Mouse (Mus musculus): ENCODE measurements around the gene Hivep2. TPM values are rescaled to one million over a fixed set of nuclear protein-coding genes. Genes with fewer than 3 reads are reported as not detected.
A peak's percentile ranks its signal among the peaks of the same experiment; 100 is the strongest.

Hivep2 gene
- total RNA-seq, 2 experiments from 2014 or later, result 25.7 to 28.4 TPM

DNA sequence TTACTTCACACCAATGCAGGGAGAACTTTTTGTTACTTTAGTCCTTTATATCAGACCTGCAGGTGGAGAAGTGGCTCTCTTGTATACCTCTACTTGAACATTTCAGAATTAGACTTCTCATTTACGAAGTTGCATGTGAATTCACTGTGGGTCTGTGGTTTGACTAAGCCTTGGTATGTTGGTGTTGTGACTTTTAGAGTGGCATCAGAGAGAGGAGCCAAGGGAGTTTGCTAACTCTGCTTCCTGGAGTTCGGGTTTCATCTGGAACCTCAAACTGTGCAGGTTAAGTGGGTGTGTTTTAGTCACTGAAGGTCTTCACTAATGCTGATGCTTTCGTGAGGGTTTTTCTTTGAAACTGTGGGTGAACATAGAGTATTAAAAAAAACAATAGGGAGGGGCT lies 4.4 kb downstream of the Hivep2 start:
- intact Hi-C loops (cut with DNase I), result no loop called here
- DNase-seq, result no peak

- intact Hi-C loops (cut with DNase I), result no loop called here
- no peak for DNase-seq
Measured at GRCm38 (mm10) chr10:13971268-13971667, 5.4 kb downstream of the Hivep2 start.

DNA sequence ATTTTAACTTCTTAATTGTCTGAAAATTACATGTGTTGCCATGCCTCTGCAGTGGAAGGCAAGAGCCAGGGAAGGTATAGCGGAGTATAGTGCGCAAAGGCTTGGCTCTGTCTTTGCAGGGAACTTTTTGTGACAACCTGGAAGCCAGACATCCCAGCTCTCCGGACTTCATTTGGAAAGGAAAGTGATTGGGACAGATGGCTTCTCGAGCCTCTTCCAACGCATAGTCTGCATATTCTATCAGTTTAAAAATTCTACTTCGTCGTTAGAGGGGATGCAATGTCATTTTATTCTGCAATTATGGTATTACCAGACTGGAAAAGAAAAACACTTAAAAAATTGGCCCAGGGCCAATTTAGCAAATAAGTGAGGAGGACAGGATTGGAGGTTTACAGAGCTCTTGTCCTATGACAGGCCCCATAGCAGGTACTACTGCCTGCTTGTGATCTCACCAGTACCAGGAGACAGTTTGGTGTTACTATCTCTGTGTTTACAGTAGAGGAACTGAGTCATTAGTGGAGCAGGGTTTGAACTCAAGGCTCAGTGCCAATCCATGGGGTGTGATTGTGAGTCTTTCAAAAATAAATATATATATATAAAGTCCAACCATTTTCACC lies 7.8 kb downstream of the Hivep2 start:
- peak in 1 of 2 experiments; percentile 31 for DNase-seq
- intact Hi-C loops (cut with DNase I), result no loop called here

DNA sequence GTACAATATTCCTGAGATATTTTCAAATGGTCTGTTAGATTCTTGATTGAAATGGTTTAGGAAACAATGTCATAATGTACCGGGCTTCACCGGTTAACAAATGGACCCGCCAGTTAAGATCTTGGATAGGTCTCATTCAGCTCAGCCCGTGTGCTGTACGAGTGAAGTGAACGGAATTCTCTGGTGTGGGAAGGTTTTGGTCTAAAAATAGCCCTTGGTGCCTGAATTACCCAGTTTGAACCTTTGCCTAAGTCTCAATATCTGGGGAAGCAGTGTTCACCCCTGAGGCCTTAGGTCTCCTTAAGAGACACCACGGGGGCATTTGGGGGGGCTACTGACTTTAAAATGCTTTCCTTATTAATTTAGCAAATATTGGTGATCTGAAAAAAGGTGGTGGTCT lies 8.6 kb downstream of the Hivep2 start:
- intact Hi-C loops (cut with DNase I), result no loop called here

DNA sequence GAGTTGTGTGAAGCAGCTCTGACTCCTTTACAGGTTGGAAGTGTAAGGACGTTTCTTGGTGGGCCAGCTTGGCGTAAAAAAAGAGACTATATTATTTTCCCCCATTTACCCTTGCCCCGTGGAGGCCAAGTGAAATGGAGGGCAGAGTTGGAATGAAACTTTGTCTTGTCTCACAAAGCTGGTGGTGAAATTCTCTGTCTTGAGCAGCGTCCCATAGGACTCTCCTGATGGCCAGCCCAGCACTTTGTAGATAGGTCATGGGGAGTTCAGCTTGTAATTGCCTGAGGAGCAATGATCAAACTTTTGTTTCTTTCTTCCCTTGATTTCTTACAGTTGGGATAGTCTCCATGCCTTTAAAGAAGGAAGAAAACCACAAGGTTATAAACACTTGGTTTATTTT lies 10.0 kb downstream of the Hivep2 start:
- DNase-seq, result no peak
- intact Hi-C loops (cut with DNase I), result no loop called here

More for the DNA sequence above, 8.6 kb downstream of the Hivep2 start:
- peak in 1 of 2 experiments; percentile 33 for DNase-seq

DNA sequence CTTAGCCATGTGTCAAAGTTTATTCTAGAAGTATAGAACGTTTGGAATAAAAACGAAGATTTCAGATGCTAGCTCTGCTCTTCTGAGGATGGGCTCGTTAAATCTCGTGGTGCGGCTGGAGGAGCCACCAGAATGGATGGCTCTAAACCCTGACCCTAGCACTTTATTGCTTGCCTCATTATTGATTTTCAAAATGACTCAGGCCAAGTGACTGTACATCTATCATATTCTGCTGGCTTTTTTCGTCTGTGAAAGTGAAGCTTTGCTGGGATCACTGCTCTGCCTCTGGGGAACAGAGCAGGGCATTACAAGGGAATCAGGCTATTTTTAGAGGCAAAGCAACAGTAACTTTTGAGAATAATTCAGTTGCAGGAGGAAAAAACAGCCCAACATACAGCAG lies 10.4 kb downstream of the Hivep2 start:
- intact Hi-C loops (cut with DNase I), result no loop called here
- DNase-seq, result no peak

GRCm38 (mm10) chr10:13982271-13982670 lies 16.4 kb downstream of the Hivep2 start:
- intact Hi-C loops (cut with DNase I), result loop anchor here (5.0 kb wide), 1 partner anchor 65 kb away; no protein-coding TSS in a partner anchor

GRCm38 (mm10) chr10:13982769-13983381 lies 17.0 kb downstream of the Hivep2 start:
- intact Hi-C loops (cut with DNase I), result loop anchor here (5.0 kb wide), 1 partner anchor 64 kb away; no protein-coding TSS in a partner anchor
- peak; percentile 83 to 85 for DNase-seq

More at GRCm38 (mm10) chr10:13982271-13982670, 16.4 kb downstream of the Hivep2 start:
- DNase-seq, result no peak

GRCm38 (mm10) chr10:13983631-13984030 lies 17.8 kb downstream of the Hivep2 start:
- DNase-seq, result peak; percentile 48 to 54
- intact Hi-C loops (cut with DNase I), result loop anchor here (5.0 kb wide), 1 partner anchor 64 kb away; no protein-coding TSS in a partner anchor

DNA sequence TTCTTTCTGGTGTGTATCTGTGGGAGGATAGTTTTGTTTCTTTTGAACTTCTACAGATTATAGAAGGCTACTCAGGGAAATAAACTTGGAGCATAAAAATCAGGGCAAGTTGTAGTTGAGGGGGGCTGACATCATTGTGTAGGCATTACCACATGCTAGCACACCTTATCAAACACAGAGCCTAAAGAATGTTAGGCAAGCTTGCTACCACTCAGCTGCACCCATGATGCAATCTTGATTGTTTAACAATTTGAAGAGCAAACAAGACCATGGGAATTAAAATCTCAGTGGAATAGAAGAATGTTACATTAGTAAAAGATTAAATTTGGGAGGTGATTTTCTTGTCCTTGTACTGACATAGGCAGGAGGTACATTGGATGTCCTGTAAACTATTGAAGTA lies 18.4 kb downstream of the Hivep2 start:
- DNase-seq, result no peak
- intact Hi-C loops (cut with DNase I), result loop anchor here (5.0 kb wide), 1 partner anchor 63 kb away; no protein-coding TSS in a partner anchor

DNA sequence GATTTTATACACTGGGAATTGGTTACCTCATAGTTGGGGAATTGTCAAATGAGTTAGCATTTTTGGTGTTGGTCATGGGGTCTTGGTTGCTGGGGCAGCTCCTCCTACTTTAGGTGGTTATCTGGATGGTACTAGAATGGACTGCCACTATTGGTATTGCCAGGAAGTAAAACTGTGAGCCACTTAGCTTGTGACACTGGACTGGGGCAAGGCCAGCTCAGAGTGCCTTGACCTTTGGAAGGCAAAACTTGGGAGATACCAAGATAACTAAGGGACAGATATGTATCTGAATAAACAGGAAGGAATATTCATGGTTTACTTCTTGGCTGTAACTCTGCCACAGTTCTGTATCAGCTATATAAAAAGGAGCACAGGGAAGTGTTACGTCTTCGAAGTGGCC lies 20.7 kb downstream of the Hivep2 start:
- DNase-seq, result no peak
- intact Hi-C loops (cut with DNase I), result no loop called here

DNA sequence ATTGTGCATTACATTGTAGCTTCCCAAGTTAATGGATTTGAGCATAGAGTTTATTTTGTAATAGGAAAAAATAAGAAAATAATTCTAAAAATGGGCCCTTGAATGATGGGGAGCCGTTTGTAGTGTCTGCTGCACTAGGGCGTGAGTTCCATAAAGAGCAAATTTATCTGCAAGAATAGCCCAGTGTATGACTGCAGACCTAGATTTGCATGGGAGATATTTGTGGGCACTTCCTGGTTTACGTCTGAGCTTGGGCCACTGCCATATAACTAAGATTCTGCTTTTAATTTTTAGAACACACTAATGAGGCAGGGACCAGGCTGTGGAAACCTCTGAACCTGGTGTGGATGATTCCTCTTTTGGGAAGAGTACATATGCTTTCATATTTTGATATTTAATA lies 21.5 kb downstream of the Hivep2 start:
- intact Hi-C loops (cut with DNase I), result no loop called here
- no peak for DNase-seq

GRCm38 (mm10) chr10:13988280-13988679 lies 22.4 kb downstream of the Hivep2 start:
- DNase-seq, result no peak
- intact Hi-C loops (cut with DNase I), result no loop called here

GRCm38 (mm10) chr10:13988757-13989156 lies 22.9 kb downstream of the Hivep2 start:
- no peak for DNase-seq
- intact Hi-C loops (cut with DNase I), result no loop called here

DNA sequence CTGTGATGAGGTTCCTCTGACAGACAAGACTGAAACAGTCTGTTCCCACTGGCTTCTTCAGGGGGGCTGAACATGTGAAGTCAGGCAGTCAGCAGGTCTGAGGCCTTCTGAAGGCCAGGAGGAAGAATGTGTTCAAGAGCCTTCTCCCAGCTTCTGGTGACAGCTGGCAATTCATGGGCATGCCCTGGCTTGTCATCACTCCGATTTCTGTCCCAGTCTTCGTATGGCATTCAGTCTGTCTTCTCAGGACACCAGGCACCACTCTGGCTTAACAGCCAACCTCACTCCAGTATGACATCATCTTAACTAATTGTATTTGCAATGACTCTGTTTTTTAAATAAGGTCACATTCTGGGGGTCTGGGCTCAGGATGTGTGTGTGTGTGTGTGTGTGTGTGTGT lies 25.0 kb downstream of the Hivep2 start:
- intact Hi-C loops (cut with DNase I), result no loop called here
- DNase-seq, result peak; percentile 46 to 51

- no peak for DNase-seq
- intact Hi-C loops (cut with DNase I), result no loop called here
Measured at GRCm38 (mm10) chr10:13993411-13993810, 27.5 kb downstream of the Hivep2 start.

DNA sequence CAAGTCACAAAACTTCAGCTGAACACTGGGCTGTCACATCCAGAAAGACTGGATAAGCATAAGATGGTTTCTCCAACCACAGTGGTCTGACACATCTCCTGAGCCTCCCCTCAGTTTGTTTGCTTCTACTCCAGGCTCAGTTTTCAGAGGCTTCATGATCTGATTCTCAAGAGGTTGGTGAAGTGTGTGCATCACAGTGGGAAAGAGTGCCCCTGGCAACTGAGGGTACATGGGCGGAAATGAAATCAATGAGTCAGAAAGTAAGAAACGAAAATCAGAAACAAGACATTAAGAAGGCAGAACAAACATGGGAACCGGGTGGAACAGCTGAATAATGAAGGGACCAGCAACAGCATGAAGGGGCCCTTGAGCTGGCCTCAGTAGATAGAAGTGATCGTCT lies 31.5 kb downstream of the Hivep2 start:
- intact Hi-C loops (cut with DNase I), result no loop called here
- DNase-seq, result no peak

DNA sequence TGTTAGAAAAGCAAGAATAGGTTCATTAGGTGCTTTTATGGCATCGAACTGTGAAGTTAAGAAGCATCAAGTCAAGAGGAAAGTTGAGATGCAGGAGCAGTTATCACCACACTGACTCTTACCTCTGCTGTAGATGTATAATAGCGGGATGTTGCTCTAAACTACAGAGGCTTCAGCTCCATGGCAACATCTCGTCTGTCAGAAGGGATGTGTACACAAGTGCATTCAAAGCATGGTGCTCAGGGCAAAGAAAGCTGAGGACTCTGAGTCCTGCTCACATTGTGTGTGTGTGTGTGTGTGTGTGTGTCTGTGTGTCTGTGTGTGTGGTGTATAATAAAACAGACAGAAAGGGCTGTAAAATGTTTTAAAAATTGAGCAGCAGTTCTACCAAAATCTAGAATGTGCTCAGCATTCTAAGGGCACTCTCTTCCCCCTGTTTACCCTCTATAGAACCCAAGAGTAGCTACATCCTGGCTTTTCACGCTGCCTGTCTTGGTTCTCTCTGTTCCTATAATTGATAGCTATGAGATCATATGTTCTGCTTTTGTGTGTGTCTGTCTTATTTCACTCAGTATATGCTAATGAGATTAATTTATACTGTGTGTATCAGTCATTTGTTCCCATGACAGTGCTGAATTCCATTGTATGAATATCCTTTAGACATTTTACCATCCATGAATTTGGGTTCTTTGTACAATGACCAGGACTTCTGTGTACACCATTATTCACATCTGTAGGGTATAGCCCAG lies 39.1 kb downstream of the Hivep2 start:
- intact Hi-C loops (cut with DNase I), result no loop called here
- DNase-seq, result no peak

DNA sequence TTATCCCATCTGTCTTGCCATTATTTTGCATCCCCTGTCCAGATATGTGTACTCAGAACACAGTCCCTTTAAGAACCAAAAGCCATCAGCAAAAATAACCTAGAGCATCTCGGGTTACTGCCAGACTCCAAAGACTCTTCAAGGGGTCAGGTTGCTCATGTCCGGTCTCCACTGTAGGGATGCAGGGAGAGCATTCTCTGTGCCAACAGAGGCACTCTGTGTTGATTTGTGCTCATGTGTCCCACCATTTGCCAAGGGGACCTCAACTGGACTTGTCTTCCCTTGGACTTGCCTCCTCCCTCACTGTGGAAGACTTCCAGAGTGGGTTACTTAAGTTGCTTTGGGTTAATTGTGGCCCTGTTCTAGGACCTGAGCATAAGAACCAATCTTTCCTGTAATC lies 43.8 kb downstream of the Hivep2 start:
- intact Hi-C loops (cut with DNase I), result no loop called here
- DNase-seq, result no peak

DNA sequence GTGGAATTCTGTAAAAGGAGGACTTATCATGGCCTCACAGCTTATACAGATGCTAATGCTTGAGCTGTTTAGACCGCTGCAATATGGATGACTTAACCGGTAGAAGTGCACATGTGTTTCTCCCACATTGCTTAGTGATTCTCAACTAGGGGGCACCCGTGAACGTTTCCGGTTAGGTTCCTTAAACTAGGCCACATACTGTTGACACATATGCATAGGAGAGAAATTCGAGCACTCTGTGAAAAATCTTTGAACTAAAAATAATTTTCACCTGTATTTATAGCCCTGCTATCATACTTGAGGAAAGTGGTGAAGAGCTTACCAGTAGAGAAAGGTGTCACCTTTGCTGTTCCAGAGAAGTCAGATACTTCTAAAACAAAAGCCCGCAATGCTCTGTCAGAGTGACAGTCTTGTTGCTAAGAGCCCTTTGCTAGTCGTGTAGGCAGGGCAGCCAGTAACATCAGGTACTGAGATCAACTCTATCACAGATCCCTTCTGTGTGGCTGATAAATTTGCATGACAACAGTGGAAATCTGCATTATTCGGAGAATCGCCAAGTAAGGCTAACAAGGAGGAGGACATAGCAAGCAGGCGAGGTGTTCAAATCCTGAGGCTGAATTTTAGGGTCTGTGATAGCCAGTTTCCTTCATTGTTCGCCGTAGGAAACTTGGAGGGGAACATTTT lies 50.6 kb downstream of the Hivep2 start:
- intact Hi-C loops (cut with DNase I), result loop anchor here (2.0 to 5.0 kb wide), 3 partner anchors 41 to 71 kb away; partner anchors contain the start of gene Hivep2
- no peak for DNase-seq

GRCm38 (mm10) chr10:14017338-14017737 lies 51.5 kb downstream of the Hivep2 start:
- intact Hi-C loops (cut with DNase I), result loop anchor here (2.0 to 5.0 kb wide), 3 partner anchors 40 to 70 kb away; partner anchors contain the start of gene Hivep2

More at GRCm38 (mm10) chr10:14017338-14017737, 51.5 kb downstream of the Hivep2 start:
- no peak for DNase-seq

Measured in heart, postnatal 10 days (tissue).